ENCODE assay signal across 23 mouse cellular contexts in the genomic region with DNA sequence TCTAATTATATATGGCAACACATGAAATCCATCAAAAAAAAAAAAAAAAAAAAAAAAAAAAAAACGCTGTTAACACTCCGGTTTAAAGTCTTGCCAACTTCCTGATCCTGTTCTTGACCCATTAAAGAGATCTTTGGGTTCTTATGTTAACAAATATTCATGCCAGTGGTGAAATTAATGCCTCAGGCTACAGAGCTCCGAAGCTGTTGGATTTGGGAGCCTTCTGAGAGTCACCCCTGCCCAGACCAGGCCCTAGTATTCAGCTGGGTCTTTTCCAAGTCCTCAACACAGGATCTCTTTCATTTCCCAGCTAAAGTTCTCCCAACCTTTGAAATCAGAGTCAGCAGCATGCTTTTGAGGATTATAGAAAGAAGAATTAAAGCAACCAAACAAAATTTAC. TPM values are rescaled to one million over a fixed set of nuclear protein-coding genes. Genes with fewer than 3 reads are reported as not detected.
DNase-seq lines count a peak whose midpoint lies in the region; ATAC-seq lines count a peak whose summit lies in the region.
"Had no signal": no experiment of that assay in that cellular context is flagged by ENCODE, and none has a peak within 500 bp of the region (broad histone marks: within the 10 kb centered on the region; RNA-seq: fewer than 3 reads in every experiment).

No protein-coding gene starts in this region.

- H3K9ac ChIP-seq in heart, embryonic 13.5 days: no peak overlapping the region
- no peak overlapping the region for H3K9ac ChIP-seq in limb, embryonic 13.5 days
- H3K9ac ChIP-seq: hindbrain, embryonic 14.5 days; limb, embryonic 12.5 days; midbrain, embryonic 12.5 days had no signal

- no peak for DNase-seq in heart, postnatal 14 days
- DNase-seq in limb, embryonic 10.5 days (ENCODE audit: low spot score): no peak
- DNase-seq in Muller cell, postnatal 12 days (ENCODE audit: inconsistent ontology term): peak; percentile 53
- peak; percentile 56 for DNase-seq in fibroblast of lung, adult 2 months (ENCODE audit: low read depth)
- no peak for DNase-seq in right cerebral cortex, postnatal 14 days
- DNase-seq in frontal cortex, postnatal 25 days (ENCODE audit: low spot score in 2 of 2): no peak
- DNase-seq: cerebellum, adult 11 months; cerebellum, postnatal 25 days; lung, adult 2 months; right cerebral cortex, adult 18-20 months; spleen, adult 18-20 months had no signal

- peaks cover 23% of the 10 kb centered on the region for H3K36me3 ChIP-seq in heart, embryonic 13.5 days
- H3K36me3 ChIP-seq in limb, embryonic 13.5 days: peaks cover 11% of the 10 kb centered on the region; the same call in 1 of the 2 replicates
- 0 out of 2 replicates have a peak, but pooled peaks cover 2% of the 10 kb centered on the region for H3K36me3 ChIP-seq in limb, embryonic 10.5 days
- H3K36me3 ChIP-seq: limb, embryonic 12.5 days; midbrain, embryonic 12.5 days had no signal

- no peaks in the 10 kb centered on the region for H3K9me3 ChIP-seq in heart, embryonic 13.5 days
- H3K9me3 ChIP-seq in limb, embryonic 13.5 days: no peaks in the 10 kb centered on the region
- H3K9me3 ChIP-seq in limb, embryonic 10.5 days (replicated peaks): no peaks in the 10 kb centered on the region
- H3K9me3 ChIP-seq: limb, embryonic 12.5 days; midbrain, embryonic 12.5 days had no signal

- peaks cover 12% of the 10 kb centered on the region for H3K27me3 ChIP-seq in heart, embryonic 13.5 days (replicated peaks)
- H3K27me3 ChIP-seq in limb, embryonic 13.5 days: peaks cover 4% of the 10 kb centered on the region; the same call in 1 of the 2 replicates
- peaks cover 8% of the 10 kb centered on the region for H3K27me3 ChIP-seq in limb, embryonic 10.5 days (ENCODE audit: low read depth, poor library complexity, severe bottlenecking)

- ATAC-seq in heart, embryonic 13.5 days (ENCODE audit: extremely low read depth, insufficient number of reproducible peaks, low FRiP score, low TSS enrichment): no peak
- ATAC-seq in limb, embryonic 13.5 days (ENCODE audit: low FRiP score, low read depth): no peak

- peaks cover 79% of the 10 kb centered on the region for H3K4me1 ChIP-seq in heart, embryonic 13.5 days
- H3K4me1 ChIP-seq in limb, embryonic 13.5 days: peaks cover 60% of the 10 kb centered on the region
- peaks cover 43% of the 10 kb centered on the region for H3K4me1 ChIP-seq in limb, embryonic 10.5 days

- intact Hi-C loops in heart, postnatal 14 days (cut with DNase I): no loop called here

- no peak overlapping the region for H3K4me3 ChIP-seq in heart, embryonic 13.5 days
- H3K4me3 ChIP-seq in limb, embryonic 13.5 days: no peak overlapping the region
- H3K4me3 ChIP-seq in limb, embryonic 10.5 days: no peak overlapping the region
- H3K4me3 ChIP-seq: heart, adult 2 months; layer of hippocampus, adult 2 months; left cerebral cortex, adult 2 months; limb, embryonic 12.5 days; midbrain, embryonic 12.5 days had no signal

- peak overlapping the region; percentile 81 for H3K27ac ChIP-seq in heart, embryonic 13.5 days (replicated peaks)
- peak overlapping the region; percentile 16; the same call in 1 of the 2 replicates for H3K27ac ChIP-seq in limb, embryonic 13.5 days
- H3K27ac ChIP-seq in limb, embryonic 10.5 days: no peak overlapping the region
- H3K27ac ChIP-seq: layer of hippocampus, adult 2 months; left cerebral cortex, adult 2 months; midbrain, embryonic 12.5 days had no signal

- H3K4me2 ChIP-seq in heart, embryonic 13.5 days: peak overlapping the region; percentile 80
- no peak overlapping the region for H3K4me2 ChIP-seq in limb, embryonic 13.5 days (replicated peaks)
- H3K4me2 ChIP-seq: hindbrain, embryonic 14.5 days; limb, embryonic 12.5 days; midbrain, embryonic 12.5 days had no signal

- WGBS in heart, embryonic 13.5 days: 48% methylated on average over 3 of the region's 3 CpGs
- WGBS in limb, embryonic 13.5 days: 34% methylated on average over 3 of the region's 3 CpGs
- 82% methylated on average over 3 of the region's 3 CpGs for WGBS in limb, embryonic 10.5 days

RNA-seq across cellular contexts. Expression of a gene that starts 7.8 kb away (rescaled TPM):
- 70.9 and 71.2 TPM in 2 replicates for polyA plus RNA-seq in heart, embryonic 13.5 days (2015; fragmentation: Nextera tagmentation; extraction: Ambion mirVana)
- 1 to 10 TPM; 7.6 to 8.2 TPM for total RNA-seq in heart, postnatal 14 days (2021)
- polyA plus RNA-seq in limb, embryonic 13.5 days (2015; fragmentation: Nextera tagmentation; extraction: Ambion mirVana): 48.7 and 55.7 TPM in 2 replicates
- polyA plus RNA-seq in limb, embryonic 10.5 days (2016; fragmentation: Nextera tagmentation; extraction: Ambion mirVana): 28.6 and 29.7 TPM in 2 replicates

RNA-seq across cellular contexts. Expression of a gene that starts 55.4 kb away (rescaled TPM):
- 0.39 TPM in 1 of 2 replicates, not detected in the other for polyA plus RNA-seq in heart, embryonic 13.5 days (2015; fragmentation: Nextera tagmentation; extraction: Ambion mirVana)
- not detected for total RNA-seq in heart, postnatal 14 days (2021)
- 0.51 TPM in 1 of 2 replicates, not detected in the other for polyA plus RNA-seq in limb, embryonic 13.5 days (2015; fragmentation: Nextera tagmentation; extraction: Ambion mirVana)
- polyA plus RNA-seq in limb, embryonic 10.5 days (2016; fragmentation: Nextera tagmentation; extraction: Ambion mirVana): 0.45 and 0.46 TPM in 2 replicates
- total RNA-seq: adrenal gland, adult 2 months; layer of hippocampus, adult 2 months; left cerebral cortex, adult 2 months had no signal
- polyA plus RNA-seq: adrenal gland, adult 2 months; forebrain, embryonic 11.5 days; heart, adult 2 months; kidney, adult 2 months; limb, embryonic 12.5 days; testis, adult 2 months had no signal

Comparison
In these comparisons a context has a peak if more than half of its experiments do, and no peak if none do; other contexts are left out.
1. DNase-seq: peak in Muller cell, postnatal 12 days (single experiment) and fibroblast of lung, adult 2 months (single experiment); none in heart, postnatal 14 days (0 of 2), limb, embryonic 10.5 days (single experiment), right cerebral cortex, postnatal 14 days (single experiment) and frontal cortex, postnatal 25 days (0 of 2).